Comparison of ENCODE assay signal across 11 mouse cellular contexts in genomic region chr10:98880057-98880456, GRCm38 (mm10). TPM values are rescaled to one million over a fixed set of nuclear protein-coding genes. Genes with fewer than 3 reads are reported as not detected.
DNase-seq lines count a peak whose midpoint lies in the region; ATAC-seq and TF ChIP-seq lines count a peak whose summit lies in the region.
"Had no signal": no experiment of that assay in that cellular context is flagged by ENCODE, and none has a peak within 500 bp of the region (broad histone marks: within the 10 kb centered on the region; RNA-seq: fewer than 3 reads in every experiment).

No protein-coding gene starts in this region.

- H3K79me3 ChIP-seq in C2C12 (ENCODE audit: low read depth): no peaks in the 10 kb centered on the region

- no peak overlapping the region for H3K9ac ChIP-seq in heart, embryonic 13.5 days
- H3K9ac ChIP-seq: embryonic facial prominence, embryonic 15.5 days; neural tube, embryonic 13.5 days had no signal

- no peak for TF ChIP-seq CTCF in C2C12 (IDR thresholded peaks at IDR 0.05; ENCODE audit: control insufficient read depth, insufficient read depth, insufficient read length)

- peak; percentile 85 for ATAC-seq in heart, embryonic 13.5 days (ENCODE audit: extremely low read depth, insufficient number of reproducible peaks, low FRiP score, low TSS enrichment)
- peak; percentile 68 for ATAC-seq in megakaryocyte progenitor cell, adult 5-6 weeks (replicated peaks; ENCODE audit: poor library complexity)

- 60% methylated on average over 8 of the region's 8 CpGs for WGBS in heart, embryonic 13.5 days

- H3K79me2 ChIP-seq in C2C12 (ENCODE audit: control insufficient read depth, insufficient read depth): no peaks in the 10 kb centered on the region

- H3K27me3 ChIP-seq in C2C12 (ENCODE audit: control insufficient read depth, insufficient read depth, insufficient read length): no peaks in the 10 kb centered on the region
- H3K27me3 ChIP-seq in heart, embryonic 13.5 days (replicated peaks): no peaks in the 10 kb centered on the region
- H3K27me3 ChIP-seq: embryonic facial prominence, embryonic 15.5 days; neural tube, embryonic 13.5 days had no signal

- no peak overlapping the region for H3ac ChIP-seq in C2C12 (ENCODE audit: control insufficient read depth, insufficient read length, low read depth)

- no peaks in the 10 kb centered on the region for H3K36me3 ChIP-seq in C2C12 (ENCODE audit: control insufficient read depth, insufficient read depth)
- H3K36me3 ChIP-seq in heart, embryonic 13.5 days: no peaks in the 10 kb centered on the region
- H3K36me3 ChIP-seq: embryonic facial prominence, embryonic 15.5 days; hindbrain, embryonic 10.5 days; neural tube, embryonic 13.5 days had no signal

- H3K4me1 ChIP-seq in heart, embryonic 13.5 days: no peaks in the 10 kb centered on the region
- H3K4me1 ChIP-seq: embryonic facial prominence, embryonic 15.5 days; hindbrain, embryonic 10.5 days; neural tube, embryonic 13.5 days had no signal

- no peak overlapping the region for H3K4me3 ChIP-seq in C2C12 (ENCODE audit: insufficient read depth, poor library complexity, severe bottlenecking)
- H3K4me3 ChIP-seq in heart, embryonic 13.5 days: no peak overlapping the region
- H3K4me3 ChIP-seq: embryonic facial prominence, embryonic 15.5 days; hindbrain, embryonic 10.5 days; neural tube, embryonic 13.5 days had no signal

- DNase-seq in NIH3T3 (ENCODE audit: low read depth): peak; percentile 62
- DNase-seq in gastrocnemius, postnatal 10 days: no peak
- no peak for DNase-seq in ovary, postnatal 14 days (ENCODE audit: low spot score)
- no peak for DNase-seq in frontal cortex, postnatal 14 days (ENCODE audit: low spot score in 2 of 2)
- DNase-seq: thymus, adult 18-20 months had no signal

- H3K4me2 ChIP-seq in heart, embryonic 13.5 days: no peak overlapping the region
- H3K4me2 ChIP-seq: embryonic facial prominence, embryonic 15.5 days; neural tube, embryonic 13.5 days had no signal

- H3K27ac ChIP-seq in heart, embryonic 13.5 days (replicated peaks): peak overlapping the region; percentile 54
- H3K27ac ChIP-seq: embryonic facial prominence, embryonic 15.5 days; hindbrain, embryonic 10.5 days; neural tube, embryonic 13.5 days had no signal

- no peaks in the 10 kb centered on the region for H3K9me3 ChIP-seq in heart, embryonic 13.5 days
- H3K9me3 ChIP-seq: embryonic facial prominence, embryonic 15.5 days; hindbrain, embryonic 10.5 days; neural tube, embryonic 13.5 days had no signal

TF ChIP-seq in C2C12, 6 proteins besides CTCF, POLR2A, EP300 and RAD21:
- no peak for TF ChIP-seq MYOG (IDR thresholded peaks at IDR 0.05; ENCODE audit: control insufficient read depth, extremely low read depth, insufficient read length)
- TF ChIP-seq FOSL1 (IDR thresholded peaks at IDR 0.05; ENCODE audit: insufficient read depth, low read length, poor library complexity, severe bottlenecking): peak; percentile 26
- peak; percentile 84 for TF ChIP-seq CEBPB (IDR thresholded peaks at IDR 0.05; ENCODE audit: low read depth)

RNA-seq across cellular contexts. Expression of gene Atp2b1, which starts 34.1 kb away (rescaled TPM):
- 18.2 TPM for polyA plus RNA-seq in C2C12 (2012; fragmentation: generic; extraction: Trizol)
- polyA plus RNA-seq in heart, embryonic 13.5 days (2015; fragmentation: Nextera tagmentation; extraction: Ambion mirVana): 82.8 and 91.1 TPM in 2 replicates
- 31.2 and 32.3 TPM in 2 replicates for total RNA-seq in megakaryocyte progenitor cell, adult 5-6 weeks (2015)
- 28.5 and 57.0 TPM in 2 replicates for total RNA-seq in megakaryocyte progenitor cell, adult 5-6 weeks (2017)
- total RNA-seq in gastrocnemius, postnatal 10 days (2021): 10 to 100 TPM; 69.6 to 77.5 TPM
